Mouse (Mus musculus): ENCODE data around the gene Tbcd. TPM values are rescaled to one million over a fixed set of nuclear protein-coding genes. Genes with fewer than 3 reads are reported as not detected.
A peak's percentile ranks its signal among the peaks of the same experiment; 100 is the strongest.

Tbcd gene
- total and polyA plus RNA-seq, 3 experiments: 62.1 to 86.7 (median 70.4) TPM

GRCm38 (mm10) chr11:121475699-121476415 is 24.1 kb downstream of the Tbcd start:
- TF ChIP-seq SMC3 (IDR thresholded peaks at IDR 0.05; ENCODE audit: low read depth, low read length) (peak; percentile 93), MAX (IDR thresholded peaks at IDR 0.05; ENCODE audit: low read length) (no peak), IRF4 (IDR thresholded peaks at IDR 0.05; ENCODE audit: low read depth, low read length) (peak; percentile 79), UBTF (IDR thresholded peaks at IDR 0.05; ENCODE audit: low read depth, low read length) (no peak), MYC (IDR thresholded peaks at IDR 0.05; ENCODE audit: low read depth, low read length) (0 out of 2 replicates have a peak, but pooled peaks have one; percentile 32), POLR2AphosphoS2 (IDR thresholded peaks at IDR 0.05; ENCODE audit: low read depth, low read length) (no peak), HCFC1 (IDR thresholded peaks at IDR 0.05; ENCODE audit: low read depth, low read length) (peak; percentile 40; the same call in 1 of the 2 replicates), MAFK (IDR thresholded peaks at IDR 0.05; ENCODE audit: insufficient replicate concordance, low read length) (peak; percentile 51; the same call in 1 of the 2 replicates), MXI1 (IDR thresholded peaks at IDR 0.05; ENCODE audit: low read depth, low read length) (peak; percentile 69), MEF2A (IDR thresholded peaks at IDR 0.05; ENCODE audit: borderline replicate concordance, low read depth, low read length) (peak; percentile 66; the same call in 1 of the 2 replicates), TBP (conservative IDR thresholded peaks at IDR 0.05; ENCODE audit: low read depth, low read length) (no peak), ZMIZ1 (IDR thresholded peaks at IDR 0.05; ENCODE audit: low read depth, low read length) (no peak), SIN3A (IDR thresholded peaks at IDR 0.05; ENCODE audit: low read length) (peak; percentile 75), EP300 (IDR thresholded peaks at IDR 0.05; ENCODE audit: low read length) (peak; percentile 52), RCOR1 (conservative IDR thresholded peaks at IDR 0.05; ENCODE audit: low read depth, low read length) (no peak), ZC3H11A (IDR thresholded peaks at IDR 0.05; ENCODE audit: low read depth, low read length) (peak; percentile 85), RAD21 (IDR thresholded peaks at IDR 0.05; ENCODE audit: low read depth, low read length) (no peak; the same call in none of the 2 replicates), CHD2 (IDR thresholded peaks at IDR 0.05; ENCODE audit: low read length) (no peak), TCF12 (IDR thresholded peaks at IDR 0.05; ENCODE audit: low read depth, low read length) (peak; percentile 52; the same call in 1 of the 2 replicates), MAZ (IDR thresholded peaks at IDR 0.05; ENCODE audit: low read depth, low read length) (peak; percentile 61; the same call in 1 of the 2 replicates), KAT2A (IDR thresholded peaks at IDR 0.05; ENCODE audit: insufficient replicate concordance, low read length) (0 out of 2 replicates have a peak, but pooled peaks have one; percentile 39), JUN (IDR thresholded peaks at IDR 0.05; ENCODE audit: insufficient read depth, low read depth, low read length) (no peak), PAX5 (IDR thresholded peaks at IDR 0.05; ENCODE audit: low read length) (no peak), CTCF (conservative IDR thresholded peaks at IDR 0.05 in 1 of 2, IDR thresholded peaks at IDR 0.05 in 1 of 2; ENCODE audit: low read depth in 2 of 2, low read length in 2 of 2) (peak; percentile 96 to 99), NRF1 (IDR thresholded peaks at IDR 0.05; ENCODE audit: low read depth, low read length) (no peak), POLR2A (IDR thresholded peaks at IDR 0.05; ENCODE audit: low read depth, low read length) (no peak), BHLHE40 (IDR thresholded peaks at IDR 0.05; ENCODE audit: low read depth, low read length) (no peak), USF2 (conservative IDR thresholded peaks at IDR 0.05; ENCODE audit: low read depth, low read length) (0 out of 2 replicates have a peak, but pooled peaks have one; percentile 11), CHD1 (IDR thresholded peaks at IDR 0.05; ENCODE audit: low read depth, low read length) (peak; percentile 58; the same call in 1 of the 2 replicates), JUND (conservative IDR thresholded peaks at IDR 0.05; ENCODE audit: low read depth, low read length) (peak; percentile 43; the same call in 1 of the 2 replicates), ELF1 (IDR thresholded peaks at IDR 0.05; ENCODE audit: low read depth, low read length) (peak; percentile 51; the same call in 1 of the 2 replicates), NELFE (IDR thresholded peaks at IDR 0.05; ENCODE audit: low read depth, low read length) (no peak; the same call in 1 of the 2 replicates), E2F4 (IDR thresholded peaks at IDR 0.05; ENCODE audit: insufficient replicate concordance, low read depth, low read length) (no peak), GABPA (IDR thresholded peaks at IDR 0.05; ENCODE audit: insufficient replicate concordance, low read depth, low read length) (no peak), ZNF384 (IDR thresholded peaks at IDR 0.05; ENCODE audit: low read depth, low read length) (peak; percentile 90), USF1 (IDR thresholded peaks at IDR 0.05; ENCODE audit: low read depth, low read length) (no peak), ZKSCAN1 (IDR thresholded peaks at IDR 0.05; ENCODE audit: borderline replicate concordance, low read depth, low read length) (no peak), ETS1 (conservative IDR thresholded peaks at IDR 0.05; ENCODE audit: low read depth, low read length) (0 out of 2 replicates have a peak, but pooled peaks have one; percentile 15)
- DNase-seq (ENCODE audit: extremely low read depth): peak; percentile 89
- no peaks in the 10 kb centered on the region for H3K79me2 ChIP-seq (replicated peaks; ENCODE audit: control insufficient read depth, extremely low read depth, insufficient read depth, poor library complexity, severe bottlenecking)
- no peaks in the 10 kb centered on the region for H3K27me3 ChIP-seq (replicated peaks)
- in situ Hi-C loops (cut with MboI; ENCODE audit: low pct_ligation_motif_present, low pct_unique_long_range_greater_than_20kb, low sequenced_read_pairs): loop anchor here (10.0 kb wide), 1 partner anchor 159 kb away; no protein-coding TSS in a partner anchor
- H3K4me1 ChIP-seq (ENCODE audit: control insufficient read depth in 1 of 2, insufficient read depth in 2 of 2): peaks cover 0 to 13% of the 10 kb centered on the region in 2 experiments; a peak in 2 of 4 replicates
- H3K9ac ChIP-seq (ENCODE audit: insufficient read depth, low read depth): no peak overlapping the region
- dilution Hi-C loops (cut with MboI; ENCODE audit: extremely low pct_ligation_motif_present, extremely low pct_unique_long_range_greater_than_20kb, low sequenced_read_pairs): no loop called here
- H3K27ac ChIP-seq (ENCODE audit: insufficient read depth, low read depth): no peak overlapping the region
- H3K36me3 ChIP-seq (replicated peaks in 1 of 2; ENCODE audit: control insufficient read depth in 1 of 2, insufficient read depth in 1 of 2, low read length in 1 of 2): peaks cover 29 to 82% of the 10 kb centered on the region in 2 experiments
- H3K4me3 ChIP-seq (replicated peaks in 1 of 3; ENCODE audit: low read depth in 2 of 3, low read length in 2 of 3, poor library complexity in 1 of 3): no peak overlapping the region
- H3K4me2 ChIP-seq (ENCODE audit: insufficient read depth, low read depth, poor library complexity, severe bottlenecking): no peak overlapping the region
- H3K9me3 ChIP-seq (replicated peaks; ENCODE audit: low read length): no peaks in the 10 kb centered on the region

Data from CH12.LX (cell line).